Mouse (Mus musculus): ENCODE results near the gene Heg1. TPM values are rescaled to one million over a fixed set of nuclear protein-coding genes. Genes with fewer than 3 reads are reported as not detected.

The Heg1 gene
- total RNA-seq (2022) = 100 to 1,000 TPM; 122 to 159 (median 140) TPM

GRCm38 (mm10) chr16:33684162-33684702 lies at the start of gene Heg1:
Gene Heg1 (plus strand): TSS chr16:33684370.
- DNase-seq (ENCODE audit: low spot score) = peak; percentile 83

- no peak for DNase-seq (ENCODE audit: low spot score)
Measured at GRCm38 (mm10) chr16:33635836-33636595, 48.2 kb upstream of the Heg1 start.

DNA sequence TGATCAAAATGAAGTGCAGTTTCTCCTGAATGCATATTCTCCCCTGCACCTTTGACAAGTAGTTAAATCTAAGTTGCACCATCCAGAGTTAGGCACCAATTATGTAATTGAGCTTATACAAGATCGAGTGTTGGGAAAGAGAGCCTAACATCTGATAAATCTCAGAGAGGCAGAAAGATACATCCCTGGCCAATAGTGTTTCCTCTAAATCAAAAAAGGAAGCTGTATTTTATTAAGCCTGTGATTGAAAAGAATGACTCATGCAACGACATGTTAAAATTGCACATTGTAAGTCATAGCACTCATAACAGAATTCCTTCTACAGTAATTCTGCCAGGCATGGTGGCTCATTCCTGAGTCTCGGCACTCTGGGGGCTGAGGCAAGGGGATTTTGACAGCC lies 42.4 kb upstream of the Heg1 start:
- no peak for DNase-seq (ENCODE audit: low spot score)

DNA sequence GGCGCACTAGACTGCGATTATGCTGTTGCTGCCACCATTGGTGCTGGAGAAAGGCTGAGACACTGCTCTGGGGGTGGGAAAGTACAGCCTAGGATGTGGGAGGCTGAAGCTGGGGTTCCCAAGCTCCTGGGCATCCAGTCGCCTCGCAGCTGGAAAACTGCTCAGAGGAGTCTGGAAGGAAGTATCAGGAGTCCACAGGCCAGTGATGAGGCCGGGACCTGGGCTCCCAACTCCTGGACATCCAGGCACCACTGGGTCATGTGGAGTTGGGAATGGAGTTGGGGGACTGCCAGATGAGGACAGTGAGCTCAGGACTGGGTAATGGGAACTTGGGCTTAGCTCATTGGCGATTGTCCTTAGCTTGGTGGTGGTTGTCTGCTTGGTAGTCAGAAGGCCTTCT lies 31.1 kb upstream of the Heg1 start:
- no peak for DNase-seq (ENCODE audit: low spot score)

DNA sequence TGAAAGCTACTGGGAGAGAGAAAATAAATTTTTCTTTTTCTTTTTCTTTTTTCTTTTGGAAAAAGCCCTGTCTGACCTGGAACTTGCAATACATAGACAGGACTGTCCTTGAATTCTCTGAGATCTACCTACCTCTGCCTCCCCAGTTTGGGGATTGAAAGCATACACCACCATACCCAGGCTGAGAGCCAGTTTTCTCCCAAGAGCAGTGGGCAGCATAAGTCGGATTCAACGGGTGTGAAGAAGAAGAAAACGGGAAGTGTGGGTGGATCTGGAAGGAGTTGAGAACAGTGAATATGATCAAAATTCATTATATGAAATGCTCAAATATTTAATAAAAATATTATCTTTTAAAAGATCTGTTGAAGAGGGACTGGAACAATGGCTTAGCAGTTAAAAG lies 28.7 kb upstream of the Heg1 start:
- no peak for DNase-seq (ENCODE audit: low spot score)

GRCm38 (mm10) chr16:33657191-33657590 lies 27.0 kb upstream of the Heg1 start:
- no peak for DNase-seq (ENCODE audit: low spot score)

- no peak for DNase-seq (ENCODE audit: low spot score)
Measured at GRCm38 (mm10) chr16:33658121-33658520, 26.0 kb upstream of the Heg1 start.

- DNase-seq (ENCODE audit: low spot score) = no peak
Measured at GRCm38 (mm10) chr16:33659521-33659920, 24.6 kb upstream of the Heg1 start.

GRCm38 (mm10) chr16:33660125-33660524 lies 24.0 kb upstream of the Heg1 start:
- peak; percentile 63 for DNase-seq (ENCODE audit: low spot score)

GRCm38 (mm10) chr16:33662841-33663240 lies 21.3 kb upstream of the Heg1 start:
- no peak for DNase-seq (ENCODE audit: low spot score)

DNA sequence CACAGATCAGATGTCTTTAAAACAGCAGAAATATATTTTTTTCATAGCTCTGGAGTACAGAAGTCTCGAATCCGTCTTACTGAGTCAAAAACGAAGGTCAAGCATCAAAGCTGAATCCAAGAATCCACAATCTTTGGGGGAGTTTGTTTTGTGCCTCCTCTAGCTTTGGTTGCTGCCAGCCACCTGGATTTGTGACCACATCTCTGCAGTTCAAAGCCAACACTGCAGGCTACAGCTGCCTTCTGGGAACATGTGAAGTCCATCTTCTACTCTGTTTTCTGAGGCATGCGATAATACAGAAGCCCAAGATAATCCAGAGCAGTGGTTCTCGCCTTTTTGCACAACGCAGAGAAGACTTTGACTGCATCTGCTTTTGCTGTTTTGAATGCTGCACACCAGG lies 17.9 kb upstream of the Heg1 start:
- DNase-seq (ENCODE audit: low spot score) = no peak

DNA sequence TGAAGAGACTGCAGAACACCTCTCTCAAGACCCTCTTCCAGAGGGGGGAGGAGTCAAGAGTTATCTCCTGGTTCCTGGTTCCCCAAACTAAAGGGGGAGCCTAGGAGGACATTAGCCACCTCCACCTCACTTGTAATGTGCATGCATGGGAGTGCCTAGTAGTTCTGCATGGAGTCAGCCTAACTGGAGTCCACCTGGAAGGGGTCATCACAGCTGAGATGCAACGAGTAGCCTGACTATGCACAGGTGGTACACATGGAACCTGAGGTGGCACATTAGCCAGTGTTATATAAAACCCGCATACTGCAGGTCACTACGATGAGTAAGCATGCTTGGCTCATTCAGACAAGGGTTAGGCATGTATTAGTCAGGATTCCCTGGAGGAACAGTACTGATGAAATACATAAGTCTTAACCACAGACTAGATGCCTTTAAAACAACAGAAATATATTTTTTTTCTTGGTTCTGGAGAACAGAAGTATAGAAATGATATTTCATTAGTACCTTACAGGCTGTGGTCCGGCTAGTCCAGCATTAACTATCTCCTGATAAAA lies 17.1 kb upstream of the Heg1 start:
- DNase-seq (ENCODE audit: low spot score) = no peak

DNA sequence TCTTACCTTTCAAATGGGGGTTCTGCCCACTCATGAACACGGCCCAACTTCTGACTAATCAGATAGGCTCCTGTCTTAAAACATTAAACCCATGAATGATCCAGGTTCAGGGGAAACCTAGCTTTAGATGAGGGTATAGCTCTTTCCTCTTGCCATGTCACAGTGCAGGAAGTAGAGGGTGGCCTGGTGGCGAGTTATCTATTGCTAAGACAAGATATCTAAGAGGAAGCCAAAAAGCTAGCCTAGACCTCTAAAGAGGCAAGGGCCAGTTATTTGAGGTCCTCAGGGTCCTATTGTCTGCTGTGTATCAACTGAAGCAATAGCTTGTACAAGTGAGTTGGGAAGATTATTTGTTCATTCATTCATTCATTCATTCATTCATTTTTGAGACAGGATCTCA lies 15.7 kb upstream of the Heg1 start:
- DNase-seq (ENCODE audit: low spot score) = no peak

DNA sequence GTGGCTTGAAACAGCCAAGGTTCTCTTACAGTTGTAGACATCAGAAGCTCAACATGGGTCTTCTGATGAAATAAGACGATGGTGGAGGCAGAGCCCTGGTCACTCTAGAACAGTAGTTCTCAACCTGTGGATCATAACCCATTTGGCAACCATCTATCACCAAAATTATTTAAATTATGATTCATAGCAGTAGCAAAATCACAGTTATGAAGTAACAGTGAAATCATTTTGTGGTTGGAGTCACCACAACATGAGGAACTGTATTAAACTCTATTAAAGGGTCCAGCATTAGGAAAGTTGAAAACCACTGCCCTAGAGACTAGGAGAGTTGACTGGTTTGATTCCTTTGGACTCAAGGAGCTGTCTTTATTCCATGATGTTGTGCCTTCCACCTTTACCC lies 15.1 kb upstream of the Heg1 start:
- no peak for DNase-seq (ENCODE audit: low spot score)

GRCm38 (mm10) chr16:33670340-33670739 lies 13.8 kb upstream of the Heg1 start:
- no peak for DNase-seq (ENCODE audit: low spot score)

DNA sequence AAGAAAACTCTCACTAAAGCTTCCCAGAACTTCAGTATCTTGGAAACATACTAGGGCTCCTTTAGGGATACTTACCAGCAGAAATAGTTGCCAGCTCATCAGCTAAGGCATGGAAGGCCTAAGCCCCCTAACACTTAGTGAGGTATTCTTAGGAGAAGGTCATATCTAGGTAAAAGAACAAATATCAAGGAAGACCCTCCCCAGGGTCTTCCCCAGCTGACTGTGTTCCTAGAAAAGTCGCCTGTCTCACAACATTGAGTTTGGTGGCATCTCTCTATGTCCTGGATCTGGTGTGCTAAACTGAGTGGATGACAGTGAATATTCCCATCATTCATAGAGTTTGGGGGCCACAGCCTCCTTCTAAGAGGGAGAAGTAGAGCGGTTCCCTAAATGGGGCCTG lies 13.2 kb upstream of the Heg1 start:
- DNase-seq (ENCODE audit: low spot score) = no peak

GRCm38 (mm10) chr16:33672188-33672587 lies 12.0 kb upstream of the Heg1 start:
- no peak for DNase-seq (ENCODE audit: low spot score)

GRCm38 (mm10) chr16:33672643-33673042 lies 11.5 kb upstream of the Heg1 start:
- no peak for DNase-seq (ENCODE audit: low spot score)

- no peak for DNase-seq (ENCODE audit: low spot score)
Measured at GRCm38 (mm10) chr16:33673530-33674109, 10.6 kb upstream of the Heg1 start.

DNA sequence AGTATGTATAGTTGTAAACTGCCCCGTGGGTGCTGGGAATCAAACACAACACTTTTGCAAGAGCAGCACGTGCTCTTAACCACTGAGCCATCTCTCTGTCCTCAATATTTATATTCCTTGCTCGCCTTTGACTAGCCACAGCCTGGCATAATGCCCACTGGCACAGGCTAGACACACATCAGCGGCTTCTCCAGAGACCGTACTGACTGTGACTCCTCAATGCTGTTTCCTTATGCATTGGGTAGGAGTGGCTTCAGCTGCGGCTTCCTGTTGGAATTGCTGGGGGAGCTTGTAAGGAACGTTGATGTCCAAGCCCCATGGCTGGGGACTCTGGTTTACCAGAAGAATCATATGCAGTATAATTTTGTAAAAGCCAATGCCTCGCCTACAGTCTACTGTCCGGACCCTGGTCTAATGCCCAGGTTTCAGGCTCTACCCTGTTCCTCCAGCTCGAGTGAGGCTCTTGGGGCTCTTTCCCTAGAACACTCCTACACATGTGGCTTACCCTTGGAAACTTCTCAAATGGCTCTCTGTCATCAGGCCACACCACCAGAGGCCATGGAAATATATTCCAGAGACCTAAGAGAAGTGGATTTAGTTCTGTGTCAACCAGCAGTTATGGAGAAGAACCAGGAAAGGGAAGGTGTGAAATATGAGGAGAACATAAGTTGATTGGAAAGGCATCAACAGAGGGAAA lies 8.9 kb upstream of the Heg1 start:
- no peak for DNase-seq (ENCODE audit: low spot score)

DNA sequence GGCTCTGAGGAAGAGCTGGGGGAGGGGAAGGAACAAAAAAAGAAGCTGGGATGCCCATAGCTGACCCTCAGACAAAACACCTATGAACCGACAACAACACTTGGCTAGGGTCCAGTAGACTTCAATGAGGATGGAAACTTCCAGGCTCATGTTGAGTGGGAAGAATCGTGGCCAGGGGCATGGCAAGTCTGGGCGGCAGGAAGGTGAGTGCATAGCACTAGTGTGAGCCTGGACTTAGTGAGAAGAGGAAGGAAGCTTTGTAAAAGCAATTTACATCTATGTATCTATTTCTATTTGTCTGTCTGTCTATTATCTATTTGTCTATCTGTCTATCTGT lies 8.4 kb upstream of the Heg1 start:
- DNase-seq (ENCODE audit: low spot score) = no peak

All from heart, adult 8-10 months (tissue).